In the genomic region with DNA sequence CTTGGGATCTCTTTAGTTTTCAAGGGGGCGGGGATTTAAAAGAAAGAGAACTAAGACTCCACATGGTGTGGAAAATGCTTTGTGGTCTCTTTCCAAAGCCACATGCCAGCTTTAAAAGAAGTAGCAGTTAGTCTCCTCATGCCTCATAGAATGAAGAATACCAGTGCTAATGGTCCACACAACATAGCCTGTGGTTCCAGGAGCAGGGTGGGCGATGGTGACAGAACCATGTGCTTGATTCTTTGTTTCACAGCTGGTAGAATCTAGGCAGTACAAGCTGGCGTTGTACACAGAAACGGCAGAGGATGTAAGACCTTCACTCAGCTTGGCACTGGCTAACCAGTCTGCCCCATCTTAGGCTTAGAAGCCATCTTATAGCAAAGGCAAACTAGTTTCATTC, we compare ENCODE assay signal across 22 mouse cellular contexts. TPM values are rescaled to one million over a fixed set of nuclear protein-coding genes. Genes with fewer than 3 reads are reported as not detected.
"Had no signal": no experiment of that assay in that cellular context is flagged by ENCODE, and none has a peak within 500 bp of the region (broad histone marks: within the 10 kb centered on the region; RNA-seq: fewer than 3 reads in every experiment).

No protein-coding gene starts in this region.

- H3K27ac ChIP-seq: kidney, embryonic 15.5 days; left cerebral cortex, adult 2 months; liver, embryonic 13.5 days; macrophage; neural tube, embryonic 15.5 days; stomach, postnatal 0 days had no signal

- H3K4me2 ChIP-seq: kidney, embryonic 15.5 days; liver, embryonic 13.5 days; neural tube, embryonic 15.5 days had no signal

- H3K4me3 ChIP-seq: kidney, embryonic 15.5 days; left cerebral cortex, adult 2 months; liver, embryonic 13.5 days; myocyte; neural tube, embryonic 15.5 days had no signal

- H3K4me1 ChIP-seq: kidney, embryonic 15.5 days; liver, embryonic 13.5 days had no signal

- H3K36me3 ChIP-seq: kidney, embryonic 15.5 days; liver, embryonic 13.5 days; neural tube, embryonic 15.5 days had no signal

- H3K9ac ChIP-seq: kidney, embryonic 15.5 days; liver, embryonic 13.5 days; neural tube, embryonic 15.5 days had no signal

- H3K9me3 ChIP-seq: kidney, embryonic 15.5 days; liver, embryonic 13.5 days; neural tube, embryonic 15.5 days had no signal

- DNase-seq: kidney, adult 8-10 months; kidney, postnatal 10 days; kidney, postnatal 36 days; layer of hippocampus, postnatal 36 days; liver, embryonic 13.5 days; lung, adult 2 months; lung, postnatal 14 days; right cerebral cortex, adult 18-20 months; right cerebral cortex, postnatal 14 days; thymus, adult 2 months; thymus, postnatal 14 days; thymus, postnatal 4 days had no signal

RNA-seq across cellular contexts. Expression of a gene that starts 43.3 kb away (rescaled TPM):
- total RNA-seq: liver, adult 2 months; megakaryocyte, adult 5-6 weeks; monocyte, adult 5-6 weeks had no signal
- polyA plus RNA-seq: liver, adult 2 months; liver, embryonic 13.5 days; liver, embryonic 16.5 days; macrophage; myocyte had no signal
